Mouse (Mus musculus): ENCODE results near the gene Dlgap3.

Gene Dlgap3

GRCm38 (mm10) chr4:127223291-127223690 is 54.3 kb downstream of the Dlgap3 start:
- DNase-seq: peak; percentile 84

GRCm38 (mm10) chr4:127223755-127224154 is 54.8 kb downstream of the Dlgap3 start:
- DNase-seq: peak; percentile 62

- no peak for DNase-seq
Measured at GRCm38 (mm10) chr4:127224444-127225100, 55.6 kb downstream of the Dlgap3 start.

GRCm38 (mm10) chr4:127226067-127226466 is 57.1 kb downstream of the Dlgap3 start:
- DNase-seq: no peak

GRCm38 (mm10) chr4:127227051-127227673 is 58.2 kb downstream of the Dlgap3 start:
- DNase-seq: no peak

GRCm38 (mm10) chr4:127232028-127232427 is 63.0 kb downstream of the Dlgap3 start:
- peak; percentile 93 for DNase-seq

GRCm38 (mm10) chr4:127232551-127232950 is 63.5 kb downstream of the Dlgap3 start:
- DNase-seq: peak; percentile 65

GRCm38 (mm10) chr4:127233416-127234125 is 64.6 kb downstream of the Dlgap3 start:
- DNase-seq: peak; percentile 77

GRCm38 (mm10) chr4:127235742-127236487 is 66.9 kb downstream of the Dlgap3 start:
- peak; percentile 85 for DNase-seq

- peak; percentile 64 for DNase-seq
Measured at GRCm38 (mm10) chr4:127236631-127237030, 67.6 kb downstream of the Dlgap3 start.

- DNase-seq: peak; percentile 21
Measured at GRCm38 (mm10) chr4:127237271-127237670, 68.3 kb downstream of the Dlgap3 start.

- DNase-seq: peak; percentile 21
Measured at GRCm38 (mm10) chr4:127242696-127243095, 73.7 kb downstream of the Dlgap3 start.

- DNase-seq: peak; percentile 98
Measured at GRCm38 (mm10) chr4:127243552-127243951, 74.5 kb downstream of the Dlgap3 start, which contains the start of gene Smim12. TSS of gene Smim12 (plus strand) at chr4:127243784.

GRCm38 (mm10) chr4:127243953-127244352 is 74.9 kb downstream of the Dlgap3 start:
- no peak for DNase-seq

- peak; percentile 92 for DNase-seq
Measured at GRCm38 (mm10) chr4:127249701-127250349, 80.8 kb downstream of the Dlgap3 start.

GRCm38 (mm10) chr4:127251963-127252585 is 83.1 kb downstream of the Dlgap3 start:
- peak; percentile 75 for DNase-seq

- no peak for DNase-seq
Measured at GRCm38 (mm10) chr4:127256739-127257138, 87.7 kb downstream of the Dlgap3 start.

GRCm38 (mm10) chr4:127258186-127258897 is 89.3 kb downstream of the Dlgap3 start:
- no peak for DNase-seq

- DNase-seq: no peak
Measured at GRCm38 (mm10) chr4:127261601-127262000, 92.6 kb downstream of the Dlgap3 start.

GRCm38 (mm10) chr4:127263438-127264182 is 94.6 kb downstream of the Dlgap3 start:
- no peak for DNase-seq

- DNase-seq: no peak
Measured at GRCm38 (mm10) chr4:127264183-127264554, 95.2 kb downstream of the Dlgap3 start.
